Mouse (Mus musculus) midbrain, postnatal 0 days (tissue): ENCODE measurements around the gene Sdk1. TPM values are rescaled to one million over a fixed set of nuclear protein-coding genes. Genes with fewer than 3 reads are reported as not detected.
A peak's percentile ranks its signal among the peaks of the same experiment; 100 is the strongest.

Experiments
- ATAC-seq: fragments of 200-750 bp; cut with Nextera tagmentation; 2 replicates; pipeline ENCODE4 v1.8.0; 2017; ENCODE audit warnings: moderate number of reproducible peaks, mild to moderate bottlenecking, moderate TSS enrichment, moderate library complexity; ENCODE audit not compliant: low FRiP score
- DNase-seq: peaks from one replicate; pipeline ENCODE4 v3.0.0-alpha.2; 2015; ENCODE audit warnings: low spot score
- H3K27ac ChIP-seq: fragments of 300-500 bp; sonication (generic); 2 replicates; pipeline ENCODE4 v1.5.1; 2014; ENCODE audit warnings: low read depth, mild to moderate bottlenecking, low read length, mixed read lengths
- H3K27me3 ChIP-seq: fragments of 300-500 bp; sonication (generic); 2 replicates; pipeline ENCODE4 v1.6.1; 2014; ENCODE audit warnings: low read length, control low read depth, mixed read lengths; ENCODE audit not compliant: insufficient read depth
- H3K36me3 ChIP-seq: fragments of 300-500 bp; sonication (generic); 2 replicates; pipeline ENCODE4 v1.6.1; 2014; ENCODE audit warnings: low read length, control low read depth, mixed read lengths; ENCODE audit not compliant: insufficient read depth
- H3K4me1 ChIP-seq: fragments of 300-500 bp; sonication (generic); 2 replicates; pipeline ENCODE4 v1.6.1; 2014; ENCODE audit warnings: mild to moderate bottlenecking, control low read depth, antibody characterized with exemption, low read length, mixed read lengths; ENCODE audit not compliant: insufficient read depth
- H3K4me2 ChIP-seq: fragments of 300-500 bp; sonication (generic); 2 replicates; pipeline ENCODE4 v1.6.1; 2014; ENCODE audit warnings: low read depth, mild to moderate bottlenecking, low read length, mixed read lengths; ENCODE audit not compliant: poor library complexity, severe bottlenecking
- H3K4me3 ChIP-seq: fragments of 300-500 bp; sonication (generic); 2 replicates; pipeline ENCODE4 v1.5.1; 2014; ENCODE audit warnings: low read depth, mild to moderate bottlenecking, low read length, moderate library complexity
- H3K9ac ChIP-seq: fragments of 300-500 bp; sonication (generic); replicated peaks from 2 replicates; pipeline ENCODE4 v1.6.1; 2014; ENCODE audit warnings: mild to moderate bottlenecking, low read length, moderate library complexity, mixed read lengths; ENCODE audit not compliant: poor library complexity, severe bottlenecking
- H3K9me3 ChIP-seq: fragments of 300-500 bp; sonication (generic); 2 replicates; pipeline ENCODE4 v1.6.1; 2016; ENCODE audit warnings: low read length, control low read depth
- CTCF ChIP-seq: IDR thresholded peaks from 2 replicates; pipeline ENCODE4 v1.5.1; 2016; ENCODE audit warnings: antibody characterized with exemption, mild to moderate bottlenecking
- WGBS: fragments of 180-500 bp; shearing (Covaris S2); extraction: QIAGEN DNeasy Blood & Tissue Kit; methylation state at CpG from one replicate; pipeline ENCODE4 v1.1.7; 2014; 5-methylcytosine and 5-hydroxymethylcytosine counted together
- polyA plus RNA-seq: library from polyadenylated mRNA; unstranded; fragments of >200 nt; fragmentation: Nextera tagmentation; extraction: Ambion mirVana; gene quantifications from 2 replicates; pipeline ENCODE4 v1.2.1, GENCODE M21; 2015
- total RNA-seq: library from RNA; depleted of rRNA; stranded (reverse); fragments of >200 nt; gene quantifications from 2 replicates; pipeline ENCODE4 v1.2.3, GENCODE M21; 2014

Sdk1 gene
- total and polyA plus RNA-seq, 2 experiments from 2014 or later: 2.6 to 26.7 TPM

- Histone ChIP-seq H3K9me3 (no peaks in the 10 kb centered on the region), H3K27me3 (no peaks in the 10 kb centered on the region), H3K4me3 (no peak overlapping the region), H3K4me2 (no peak overlapping the region), H3K27ac (no peak overlapping the region), H3K36me3 (no peaks in the 10 kb centered on the region), H3K4me1 (no peaks in the 10 kb centered on the region), H3K9ac (no peak overlapping the region)
- no peak for ATAC-seq
- no peak for TF ChIP-seq CTCF
- WGBS: 92% methylated on average over 8 of the region's 8 CpGs
- no peak for DNase-seq
These were observed 153.3 kb downstream of the Sdk1 start for GRCm38 (mm10) chr5:141394586-141394985.

GRCm38 (mm10) chr5:141403741-141404140, 162.5 kb downstream of the Sdk1 start:
- no peak overlapping the region for H3K4me3 ChIP-seq
- TF ChIP-seq CTCF: no peak
- no peak overlapping the region for H3K9ac ChIP-seq
- no peaks in the 10 kb centered on the region for H3K36me3 ChIP-seq
- ATAC-seq (no peak), DNase-seq (no peak)
- no peak overlapping the region for H3K27ac ChIP-seq
- H3K4me2 ChIP-seq: no peak overlapping the region
- WGBS: 54% methylated on average over 8 of the region's 8 CpGs
- H3K9me3 ChIP-seq: no peaks in the 10 kb centered on the region
- H3K4me1 ChIP-seq: peaks cover 3% of the 10 kb centered on the region; the same call in 1 of the 2 replicates
- no peaks in the 10 kb centered on the region for H3K27me3 ChIP-seq

GRCm38 (mm10) chr5:141404651-141405050, 163.4 kb downstream of the Sdk1 start:
- Histone ChIP-seq H3K9ac (no peak overlapping the region), H3K27ac (no peak overlapping the region), H3K4me3 (no peak overlapping the region), H3K4me2 (no peak overlapping the region), H3K4me1 (peaks cover 3% of the 10 kb centered on the region; the same call in 1 of the 2 replicates), H3K36me3 (no peaks in the 10 kb centered on the region), H3K27me3 (no peaks in the 10 kb centered on the region), H3K9me3 (no peaks in the 10 kb centered on the region)
- 55% methylated on average over 2 of the region's 2 CpGs for WGBS
- DNase-seq (no peak), ATAC-seq (no peak)
- no peak for TF ChIP-seq CTCF

- Histone ChIP-seq H3K36me3 (no peaks in the 10 kb centered on the region), H3K9ac (no peak overlapping the region)
- 63% methylated on average over 7 of the region's 7 CpGs for WGBS
These were observed 165.6 kb downstream of the Sdk1 start for GRCm38 (mm10) chr5:141406926-141407325.

GRCm38 (mm10) chr5:141413013-141413412, 171.7 kb downstream of the Sdk1 start:
- no peaks in the 10 kb centered on the region for H3K27me3 ChIP-seq
- H3K27ac ChIP-seq: no peak overlapping the region
- WGBS: 54% methylated on average over 11 of the region's 11 CpGs
- no peak overlapping the region for H3K4me2 ChIP-seq
- ATAC-seq (no peak), DNase-seq (no peak)
- no peak overlapping the region for H3K4me3 ChIP-seq
- no peak overlapping the region for H3K9ac ChIP-seq
- H3K36me3 ChIP-seq: no peaks in the 10 kb centered on the region
- no peaks in the 10 kb centered on the region for H3K4me1 ChIP-seq
- TF ChIP-seq CTCF: no peak
- H3K9me3 ChIP-seq: no peaks in the 10 kb centered on the region

More at GRCm38 (mm10) chr5:141406926-141407325, 165.6 kb downstream of the Sdk1 start:
- no peaks in the 10 kb centered on the region for H3K9me3 ChIP-seq
- no peaks in the 10 kb centered on the region for H3K27me3 ChIP-seq
- no peak overlapping the region for H3K27ac ChIP-seq
- H3K4me2 ChIP-seq: no peak overlapping the region
- ATAC-seq (no peak), DNase-seq (no peak)
- no peak overlapping the region for H3K4me3 ChIP-seq
- TF ChIP-seq CTCF: no peak
- peaks cover 3% of the 10 kb centered on the region; the same call in 1 of the 2 replicates for H3K4me1 ChIP-seq

- H3K4me1 ChIP-seq: no peaks in the 10 kb centered on the region
- peak; percentile 19 for DNase-seq
- H3K4me2 ChIP-seq: no peak overlapping the region
- TF ChIP-seq CTCF: no peak
- WGBS: 90% methylated on average over 10 of the region's 10 CpGs
- H3K4me3 ChIP-seq: no peak overlapping the region
- no peaks in the 10 kb centered on the region for H3K27me3 ChIP-seq
- no peaks in the 10 kb centered on the region for H3K36me3 ChIP-seq
- ATAC-seq: no peak
- H3K27ac ChIP-seq: no peak overlapping the region
- no peak overlapping the region for H3K9ac ChIP-seq
- no peaks in the 10 kb centered on the region for H3K9me3 ChIP-seq
These were observed 174.5 kb downstream of the Sdk1 start for GRCm38 (mm10) chr5:141415644-141416243.
